Mouse (Mus musculus): ENCODE data around the gene Clec2e.

The Clec2e gene

GRCm38 (mm10) chr6:129058013-129058412 is 42.7 kb downstream of the Clec2e start:
- in situ Hi-C loops (cut with MboI), result no loop called here

- in situ Hi-C loops (cut with MboI), result no loop called here
These were observed 44.5 kb downstream of the Clec2e start for GRCm38 (mm10) chr6:129056237-129056636.

- in situ Hi-C loops (cut with MboI), result no loop called here
These were observed 49.0 kb downstream of the Clec2e start for GRCm38 (mm10) chr6:129051731-129052130.

- in situ Hi-C loops (cut with MboI), result no loop called here
These were observed 49.6 kb downstream of the Clec2e start for GRCm38 (mm10) chr6:129051086-129051485.

DNA sequence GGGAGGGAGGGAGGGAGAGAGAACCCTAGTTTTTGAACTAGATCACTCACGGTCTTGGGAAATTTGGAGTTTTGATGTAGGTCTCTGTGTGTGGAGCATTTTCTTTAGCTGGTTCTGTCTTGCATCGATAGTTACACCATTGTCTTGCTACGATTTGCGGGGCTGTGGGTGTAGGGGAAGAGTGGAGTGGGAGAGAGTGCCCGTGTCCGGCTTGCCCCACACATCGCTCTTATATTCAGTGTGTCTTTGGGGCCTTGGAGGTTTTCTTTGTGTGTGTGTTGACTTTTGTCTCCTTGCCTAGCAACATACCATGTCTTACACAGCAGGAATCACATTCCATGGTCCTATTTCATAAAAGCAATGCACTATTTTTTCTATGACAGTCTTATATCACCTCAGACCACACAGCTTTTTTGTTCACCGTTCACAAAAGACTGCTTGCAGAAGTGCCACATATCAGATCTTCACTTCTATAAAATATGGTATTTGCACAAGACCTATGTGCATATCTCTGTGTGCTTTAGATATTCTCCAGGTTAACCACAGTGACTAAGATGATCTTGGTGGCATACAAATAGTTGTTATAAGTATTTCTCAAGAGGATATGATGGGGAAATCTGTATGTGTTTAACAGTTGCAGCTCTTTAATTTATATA is 51.0 kb downstream of the Clec2e start:
- in situ Hi-C loops (cut with MboI), result no loop called here

DNA sequence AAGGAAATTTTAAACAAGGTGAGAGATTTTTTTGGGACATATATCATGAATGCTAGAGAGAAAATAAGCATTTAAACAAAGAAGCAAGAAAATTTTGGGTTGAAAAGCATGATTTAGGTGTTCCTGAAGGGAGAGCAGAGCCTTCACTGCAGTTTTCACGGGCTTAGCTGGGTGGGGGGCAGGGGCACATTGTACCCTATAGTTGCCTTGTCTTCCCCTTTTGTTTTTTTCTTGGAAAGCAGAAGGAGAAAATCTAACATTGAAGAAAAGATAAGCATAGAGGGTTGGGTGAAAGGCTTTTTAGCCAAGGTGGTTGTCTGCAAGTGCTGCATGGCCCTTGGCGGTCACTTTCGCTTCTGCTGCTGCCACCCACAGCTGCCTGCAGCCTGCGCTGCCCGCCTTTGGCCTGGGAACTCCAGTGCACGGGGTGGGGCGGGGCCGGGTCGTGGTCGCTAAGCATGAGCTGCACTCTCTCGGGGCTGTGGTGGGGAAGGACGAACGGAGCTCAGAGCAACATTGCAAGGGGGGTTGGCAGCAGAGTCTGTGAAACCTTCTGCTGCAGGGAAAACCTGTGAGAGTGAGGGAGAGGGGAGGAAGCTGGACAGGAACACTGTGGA is 51.7 kb downstream of the Clec2e start:
- in situ Hi-C loops (cut with MboI), result no loop called here

- in situ Hi-C loops (cut with MboI), result no loop called here
These were observed 52.3 kb downstream of the Clec2e start for GRCm38 (mm10) chr6:129048381-129048780.

DNA sequence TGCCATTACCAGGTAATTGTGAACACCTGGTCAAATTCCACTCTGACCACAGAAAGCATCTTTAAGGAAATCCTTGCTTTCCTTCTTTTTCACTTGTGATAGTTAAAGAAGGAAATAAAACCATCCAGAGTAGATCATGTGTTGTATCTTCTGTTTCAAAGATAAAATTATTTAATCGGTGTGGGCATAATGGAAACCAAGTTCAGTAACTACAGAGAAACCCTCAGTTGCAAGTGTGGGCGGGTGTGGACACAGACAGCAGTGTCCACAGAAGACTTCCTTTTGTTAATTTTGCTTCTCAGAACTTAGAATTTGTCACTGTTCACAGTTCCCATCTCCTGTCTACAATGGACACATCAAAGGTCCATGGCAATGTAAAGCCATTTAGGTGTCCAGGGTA is 55.1 kb downstream of the Clec2e start, which contains the start of gene Klrb1f:
TSS of gene Klrb1f (plus strand) at position 301 of the 400 bp plus-strand sequence.
- in situ Hi-C loops (cut with MboI), result no loop called here

DNA sequence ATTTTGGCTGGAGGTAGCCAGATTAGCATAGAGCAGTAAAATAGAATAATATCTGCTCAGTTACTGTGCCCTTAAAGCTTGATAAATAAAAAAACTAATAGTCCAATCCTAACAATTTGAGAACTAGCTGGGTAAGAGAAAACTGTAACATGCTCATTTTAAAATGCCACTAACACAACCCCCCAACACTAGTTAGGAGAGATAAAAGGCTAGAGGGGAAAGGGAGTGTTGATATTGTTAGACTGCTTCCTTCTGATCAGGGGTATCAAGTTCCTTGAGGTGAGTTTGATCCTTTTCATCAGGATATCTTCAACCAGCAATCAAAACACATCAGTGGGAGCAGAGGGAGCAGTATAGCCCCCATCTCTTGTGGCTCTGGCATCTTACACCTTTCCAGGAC is 58.2 kb downstream of the Clec2e start:
- in situ Hi-C loops (cut with MboI), result no loop called here
